Mouse (Mus musculus) liver, embryonic 14.5 days (tissue): ENCODE measurements around the gene Cdk8.

Experiments
- CTCF ChIP-seq: IDR thresholded peaks from 2 replicates; pipeline ENCODE4 v1.5.1; 2016; ENCODE audit warnings: antibody characterized with exemption, low read depth, control low read depth
- EP300 ChIP-seq: IDR thresholded peaks from 2 replicates; pipeline ENCODE4 v1.6.1; 2016; ENCODE audit warnings: antibody characterized with exemption, low read depth

GRCm38 (mm10) chr5:146288048-146288501, 57.0 kb downstream of the Cdk8 start:
- TF ChIP-seq CTCF (no peak), EP300 (no peak)
